Mouse (Mus musculus) lung, postnatal 4 days (tissue): ENCODE results near the gene Rgs9bp.

Experiments used
- DNase-seq, 2 experiments: peaks; one replicate each; pipeline ENCODE4 v3.0.0; 2021

Rgs9bp gene

GRCm38 (mm10) chr7:35530026-35530425 lies 55.4 kb downstream of the Rgs9bp start:
- no peak for DNase-seq
